Mouse (Mus musculus): ENCODE results near the gene Pygo2.

DNA sequence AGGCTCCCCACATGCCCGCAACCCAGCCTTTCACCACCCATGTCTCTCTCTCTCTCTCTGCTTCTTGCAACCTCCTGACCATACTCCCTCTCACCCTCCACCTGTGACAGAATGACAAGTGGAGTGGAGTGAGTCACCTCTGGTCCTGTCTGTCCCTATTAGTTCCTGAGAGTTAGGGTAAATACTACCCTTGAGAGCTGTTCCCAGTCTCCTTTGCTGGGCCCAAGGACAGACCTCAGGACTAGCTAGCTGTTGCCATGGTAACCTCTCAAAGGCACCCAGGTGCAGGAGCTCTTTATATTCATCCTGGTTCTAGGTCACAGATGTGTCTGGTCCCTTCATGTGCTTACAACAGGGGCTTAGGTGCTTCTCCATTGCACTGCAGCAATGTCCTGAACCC, 21.9 kb downstream of the Pygo2 start:
- no peak for TF ChIP-seq CTCF (IDR thresholded peaks at IDR 0.05; ENCODE audit: low read depth)
- no peak for TF ChIP-seq EP300 (IDR thresholded peaks at IDR 0.05; ENCODE audit: low read depth)
